Mouse (Mus musculus) heart, adult 18-20 months (tissue): Measurements from ENCODE around the gene Tekt4. TPM values are rescaled to one million over a fixed set of nuclear protein-coding genes. Genes with fewer than 3 reads are reported as not detected.
A peak's percentile ranks its signal among the peaks of the same experiment; 100 is the strongest.

Source experiments
- DNase-seq, 2 experiments: peaks; one replicate each; pipeline ENCODE4 v3.0.0; 2021 to 2022; ENCODE audit warnings: mixed read lengths in 1 of 2
- total RNA-seq, 2 experiments: library from RNA; stranded (reverse); gene quantifications; 2 replicates each; pipeline ENCODE4 v1.2.3; 2021

Tekt4 gene
- total RNA-seq, 2 experiments from 2014 or later: 0.67 TPM; not detected in 1

GRCm38 (mm10) chr17:25474330-25475077 lies 20.1 kb downstream of the Tekt4 start:
- peak; percentile 27 to 64 for DNase-seq

- DNase-seq: peak; percentile 35 to 71
These were observed 21.7 kb downstream of the Tekt4 start for GRCm38 (mm10) chr17:25475946-25476744.

- DNase-seq: no peak
These were observed 25.7 kb downstream of the Tekt4 start for GRCm38 (mm10) chr17:25480152-25480551.

- no peak for DNase-seq
These were observed 26.4 kb downstream of the Tekt4 start for GRCm38 (mm10) chr17:25480820-25481219.

GRCm38 (mm10) chr17:25482092-25482491 lies 27.7 kb downstream of the Tekt4 start:
- no peak for DNase-seq

GRCm38 (mm10) chr17:25497013-25497412 lies 42.6 kb downstream of the Tekt4 start, which contains the start of gene Sstr5:
Gene Sstr5 (minus strand): TSS chr17:25497288.
- no peak for DNase-seq

- DNase-seq: no peak
These were observed 48.2 kb downstream of the Tekt4 start for GRCm38 (mm10) chr17:25502599-25502998.

- peak; percentile 41 to 78 for DNase-seq
These were observed 53.4 kb downstream of the Tekt4 start for GRCm38 (mm10) chr17:25507799-25508198.

- peak in 1 of 2 experiments; percentile 58 for DNase-seq
These were observed 54.6 kb downstream of the Tekt4 start for GRCm38 (mm10) chr17:25508860-25509577.

- DNase-seq: no peak
These were observed 55.8 kb downstream of the Tekt4 start for GRCm38 (mm10) chr17:25510074-25510830.

- DNase-seq: no peak
These were observed 57.5 kb downstream of the Tekt4 start for GRCm38 (mm10) chr17:25511876-25512275.

GRCm38 (mm10) chr17:25514055-25514454 lies 59.6 kb downstream of the Tekt4 start:
- no peak for DNase-seq

- no peak for DNase-seq
These were observed 61.9 kb downstream of the Tekt4 start for GRCm38 (mm10) chr17:25516315-25516714.

- no peak for DNase-seq
These were observed 63.7 kb downstream of the Tekt4 start for GRCm38 (mm10) chr17:25518144-25518543.

- no peak for DNase-seq
These were observed 65.1 kb downstream of the Tekt4 start for GRCm38 (mm10) chr17:25519511-25519910.

- no peak for DNase-seq
These were observed 66.1 kb downstream of the Tekt4 start for GRCm38 (mm10) chr17:25520492-25520891.

- no peak for DNase-seq
These were observed 67.7 kb downstream of the Tekt4 start for GRCm38 (mm10) chr17:25522080-25522479.
